Mouse (Mus musculus) hindbrain, embryonic 11.5 days (tissue): ENCODE results near the gene Cst6. TPM values are rescaled to one million over a fixed set of nuclear protein-coding genes. Genes with fewer than 3 reads are reported as not detected.
A peak's percentile ranks its signal among the peaks of the same experiment; 100 is the strongest.

Experiments
- ATAC-seq: fragments of 200-750 bp; cut with Nextera tagmentation; 2 replicates; pipeline ENCODE4 v1.8.0; 2017; ENCODE audit warnings: mild to moderate bottlenecking, moderate TSS enrichment, moderate library complexity; ENCODE audit not compliant: low FRiP score
- DNase-seq: peaks from one replicate; pipeline ENCODE4 v3.0.0-alpha.2; 2015; ENCODE audit warnings: low spot score
- H3K27ac ChIP-seq: fragments of 300-500 bp; sonication (generic); 2 replicates; pipeline ENCODE4 v1.5.1; 2014; ENCODE audit warnings: mild to moderate bottlenecking, low read depth, low read length
- H3K27me3 ChIP-seq: fragments of 300-500 bp; sonication (generic); 2 replicates; pipeline ENCODE4 v1.6.1; 2014; ENCODE audit warnings: mild to moderate bottlenecking, low read length, moderate library complexity, mixed read lengths; ENCODE audit not compliant: control insufficient read depth, insufficient read depth
- H3K36me3 ChIP-seq: fragments of 300-500 bp; sonication (generic); 2 replicates; pipeline ENCODE4 v1.6.1; 2014; ENCODE audit warnings: mild to moderate bottlenecking, low read length, moderate library complexity, mixed read lengths; ENCODE audit not compliant: control insufficient read depth, insufficient read depth
- H3K4me1 ChIP-seq: fragments of 300-500 bp; sonication (generic); replicated peaks from 2 replicates; pipeline ENCODE4 v1.6.1; 2014; ENCODE audit warnings: low read length, mixed read lengths; ENCODE audit not compliant: control insufficient read depth, insufficient read depth
- H3K4me2 ChIP-seq: fragments of 300-500 bp; sonication (generic); replicated peaks from 2 replicates; pipeline ENCODE4 v1.6.1; 2014; ENCODE audit warnings: mild to moderate bottlenecking, low read depth, low read length
- H3K4me3 ChIP-seq: fragments of 300-500 bp; sonication (generic); 2 replicates; pipeline ENCODE4 v1.5.1; 2014; ENCODE audit warnings: low read depth, low read length
- H3K9ac ChIP-seq: fragments of 300-500 bp; sonication (generic); 2 replicates; pipeline ENCODE4 v1.6.1; 2014; ENCODE audit warnings: low read depth, low read length
- H3K9me3 ChIP-seq: fragments of 300-500 bp; sonication (generic); 2 replicates; pipeline ENCODE4 v1.6.1; 2016; ENCODE audit warnings: low read length; ENCODE audit not compliant: control insufficient read depth
- WGBS: fragments of 180-500 bp; shearing (Covaris S2); extraction: QIAGEN DNeasy Blood & Tissue Kit; methylation state at CpG from one replicate; pipeline ENCODE4 v1.1.7; 2014; 5-methylcytosine and 5-hydroxymethylcytosine counted together
- polyA plus RNA-seq: library from polyadenylated mRNA; unstranded; fragments of >200 nt; fragmentation: Nextera tagmentation; extraction: Ambion mirVana; gene quantifications from 2 replicates; pipeline ENCODE4 v1.2.1, GENCODE M21; 2014

Gene Cst6
- polyA plus RNA-seq, 1 experiment from 2014 or later = 2.3 TPM

- Histone ChIP-seq H3K9me3 (no peaks in the 10 kb centered on the region), H3K4me3 (no peak overlapping the region), H3K36me3 (no peaks in the 10 kb centered on the region), H3K9ac (no peak overlapping the region), H3K4me2 (no peak overlapping the region), H3K4me1 (peaks cover 5% of the 10 kb centered on the region; the same call in 1 of the 2 replicates), H3K27me3 (no peaks in the 10 kb centered on the region), H3K27ac (no peak overlapping the region)
- DNase-seq = no peak
- ATAC-seq = no peak
- WGBS = 82% methylated on average over 6 of the region's 6 CpGs
Measured at GRCm38 (mm10) chr19:5345297-5346131, 3.9 kb downstream of the Cst6 start.

- no peak for ATAC-seq
- Histone ChIP-seq H3K9me3 (no peaks in the 10 kb centered on the region), H3K4me3 (no peak overlapping the region), H3K9ac (no peak overlapping the region), H3K4me1 (no peaks in the 10 kb centered on the region), H3K27me3 (no peaks in the 10 kb centered on the region), H3K27ac (no peak overlapping the region), H3K4me2 (no peak overlapping the region), H3K36me3 (no peaks in the 10 kb centered on the region)
- WGBS = 80% methylated on average over 7 of the region's 7 CpGs
- no peak for DNase-seq
Measured at GRCm38 (mm10) chr19:5341360-5341759, 8.0 kb downstream of the Cst6 start.

GRCm38 (mm10) chr19:5337975-5338374, 11.4 kb downstream of the Cst6 start:
- H3K4me2 ChIP-seq = no peak overlapping the region
- no peaks in the 10 kb centered on the region for H3K4me1 ChIP-seq
- no peak overlapping the region for H3K27ac ChIP-seq
- H3K9me3 ChIP-seq = no peaks in the 10 kb centered on the region
- DNase-seq (peak; percentile 77), ATAC-seq (no peak)
- no peaks in the 10 kb centered on the region for H3K27me3 ChIP-seq
- H3K36me3 ChIP-seq = no peaks in the 10 kb centered on the region
- WGBS = 26% methylated on average over 5 of the region's 5 CpGs
- H3K4me3 ChIP-seq = no peak overlapping the region
- H3K9ac ChIP-seq = no peak overlapping the region

GRCm38 (mm10) chr19:5335441-5335840, 13.9 kb downstream of the Cst6 start, which contains the start of gene Catsper1:
TSS of gene Catsper1 (plus strand) at chr19:5335741.
- no peak for DNase-seq
- WGBS = 91% methylated on average over 6 of the region's 6 CpGs
- no peak for ATAC-seq
- H3K4me1 ChIP-seq = no peaks in the 10 kb centered on the region
- no peak within 1 kb of the TSS for H3K4me2 ChIP-seq
- H3K9me3 ChIP-seq = no peaks in the 10 kb centered on the region
- H3K27me3 ChIP-seq = no peaks in the 10 kb centered on the region
- no peak within 1 kb of the TSS for H3K27ac ChIP-seq
- H3K9ac ChIP-seq = no peak within 1 kb of the TSS
- no peak within 1 kb of the TSS for H3K4me3 ChIP-seq
- H3K36me3 ChIP-seq = no peaks in the 10 kb centered on the region

GRCm38 (mm10) chr19:5334741-5335140, 14.6 kb downstream of the Cst6 start:
- ATAC-seq (no peak), DNase-seq (no peak)
- Histone ChIP-seq H3K4me2 (no peak overlapping the region), H3K9me3 (no peaks in the 10 kb centered on the region), H3K4me3 (no peak overlapping the region), H3K27ac (no peak overlapping the region), H3K27me3 (no peaks in the 10 kb centered on the region), H3K36me3 (no peaks in the 10 kb centered on the region), H3K4me1 (no peaks in the 10 kb centered on the region), H3K9ac (no peak overlapping the region)
- 79% methylated on average over 5 of the region's 5 CpGs for WGBS

GRCm38 (mm10) chr19:5327970-5328369, 21.4 kb downstream of the Cst6 start:
- H3K4me1 ChIP-seq = no peaks in the 10 kb centered on the region
- H3K4me3 ChIP-seq = no peak overlapping the region
- no peaks in the 10 kb centered on the region for H3K36me3 ChIP-seq
- WGBS = 79% methylated on average over 19 of the region's 19 CpGs
- H3K4me2 ChIP-seq = no peak overlapping the region
- H3K27ac ChIP-seq = no peak overlapping the region
- no peak for ATAC-seq
- H3K9me3 ChIP-seq = no peaks in the 10 kb centered on the region
- DNase-seq = no peak
- H3K9ac ChIP-seq = no peak overlapping the region
- no peaks in the 10 kb centered on the region for H3K27me3 ChIP-seq

- Histone ChIP-seq H3K4me1 (no peaks in the 10 kb centered on the region), H3K9me3 (no peaks in the 10 kb centered on the region), H3K4me2 (no peak overlapping the region), H3K27ac (no peak overlapping the region), H3K27me3 (no peaks in the 10 kb centered on the region), H3K9ac (no peak overlapping the region), H3K4me3 (no peak overlapping the region), H3K36me3 (no peaks in the 10 kb centered on the region)
- WGBS = 56% methylated on average over 17 of the region's 17 CpGs
- ATAC-seq (no peak), DNase-seq (no peak)
Measured at GRCm38 (mm10) chr19:5323801-5324200, 25.6 kb downstream of the Cst6 start.

GRCm38 (mm10) chr19:5313189-5313588, 36.2 kb downstream of the Cst6 start:
- 91% methylated on average over 8 of the region's 8 CpGs for WGBS
- no peaks in the 10 kb centered on the region for H3K4me1 ChIP-seq
- no peaks in the 10 kb centered on the region for H3K36me3 ChIP-seq
- H3K27ac ChIP-seq = no peak overlapping the region
- no peak overlapping the region for H3K9ac ChIP-seq
- no peaks in the 10 kb centered on the region for H3K27me3 ChIP-seq
- H3K4me3 ChIP-seq = no peak overlapping the region
- H3K4me2 ChIP-seq = no peak overlapping the region
- peaks cover 3% of the 10 kb centered on the region; the same call in 1 of the 2 replicates for H3K9me3 ChIP-seq
- no peak for ATAC-seq
- DNase-seq = no peak

GRCm38 (mm10) chr19:5309025-5309424, 40.3 kb downstream of the Cst6 start:
- Histone ChIP-seq H3K36me3 (peaks cover 9% of the 10 kb centered on the region; the same call in 1 of the 2 replicates), H3K27me3 (peaks cover 12% of the 10 kb centered on the region), H3K9me3 (peaks cover 5% of the 10 kb centered on the region; the same call in 1 of the 2 replicates), H3K4me1 (no peaks in the 10 kb centered on the region), H3K4me2 (no peak overlapping the region), H3K9ac (no peak overlapping the region), H3K4me3 (no peak overlapping the region), H3K27ac (no peak overlapping the region)
- DNase-seq (peak; percentile 54), ATAC-seq (no peak)
- 80% methylated on average over 7 of the region's 7 CpGs for WGBS
